Mouse (Mus musculus) ES-Bruce4 (cell line): ENCODE measurements around the gene Lzts2.

Experiments used
- CTCF ChIP-seq: IDR thresholded peaks from one replicate; pipeline ENCODE4 v1.8.1; 2011; ENCODE audit warnings: low read depth, low read length
- POLR2A ChIP-seq: IDR thresholded peaks from one replicate; pipeline ENCODE4 v1.8.1; 2011; ENCODE audit warnings: low read length; ENCODE audit not compliant: insufficient read depth

DNA sequence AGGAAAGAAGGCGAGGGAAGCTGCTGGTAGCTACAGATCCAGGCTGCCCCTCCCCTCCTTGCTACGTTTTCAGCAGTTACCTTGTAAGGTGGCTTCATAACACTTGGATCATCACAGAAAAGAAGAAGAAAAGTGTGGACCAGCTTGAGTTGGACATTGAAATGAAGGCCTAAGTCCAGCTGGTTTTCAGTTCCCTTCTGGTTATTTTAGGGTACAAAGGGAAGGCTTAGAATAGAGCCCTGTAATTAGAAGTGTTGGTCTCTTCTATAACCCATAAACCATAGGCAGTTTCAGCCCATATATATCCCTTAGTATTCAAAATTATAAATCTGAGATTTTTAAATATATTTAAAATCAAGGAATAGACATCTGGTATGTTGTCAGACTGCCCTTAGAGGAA is 33.4 kb upstream of the Lzts2 start:
- TF ChIP-seq CTCF (no peak), POLR2A (no peak)
